Mouse (Mus musculus) CH12.LX (cell line): Measurements from ENCODE around the gene Tbl2. TPM values are rescaled to one million over a fixed set of nuclear protein-coding genes. Genes with fewer than 3 reads are reported as not detected.

Experiments used
- DNase-seq: peaks from one replicate; pipeline ENCODE4 v3.0.0-alpha.2; 2013; ENCODE audit errors: extremely low read depth
- H3K27ac ChIP-seq: 2 replicates; pipeline ENCODE4 v1.5.1; 2012; ENCODE audit warnings: low read depth, mild to moderate bottlenecking, control low read depth, moderate library complexity; ENCODE audit not compliant: insufficient read depth
- H3K27me3 ChIP-seq: replicated peaks from 2 replicates; pipeline ENCODE3; 2012; ENCODE audit warnings: inconsistent platforms
- H3K36me3 ChIP-seq, 2 experiments: replicated peaks in 1 of 2; 2 replicates each; pipeline versions ENCODE3 to v1.6.1; 2012; ENCODE audit warnings: inconsistent platforms in 1 of 2, low read length in 1 of 2, mild to moderate bottlenecking in 1 of 2, mixed read lengths in 1 of 2, moderate library complexity in 1 of 2; ENCODE audit not compliant: control insufficient read depth in 1 of 2, insufficient read depth in 1 of 2
- H3K4me1 ChIP-seq, 2 experiments: 2 replicates each; pipeline ENCODE4 v1.6.1; 2012; ENCODE audit warnings: inconsistent platforms in 1 of 2, moderate library complexity in 1 of 2; ENCODE audit not compliant: insufficient read depth in 2 of 2, control insufficient read depth in 1 of 2
- H3K4me2 ChIP-seq: 2 replicates; pipeline ENCODE4 v1.6.1; 2012; ENCODE audit warnings: low read depth, mild to moderate bottlenecking, control low read depth; ENCODE audit not compliant: poor library complexity, insufficient read depth, severe bottlenecking
- H3K4me3 ChIP-seq, 3 experiments: fragments of 150-350 bp in 1 of 3; sonication (generic) in 1 of 3; replicated peaks in 1 of 3; 2 replicates each; pipeline versions ENCODE3 to v1.5.1; 2011 to 2012; ENCODE audit warnings: low read depth in 2 of 3, low read length in 2 of 3, mild to moderate bottlenecking in 2 of 3, moderate library complexity in 2 of 3, control low read depth in 1 of 3, improper control_type of control experiment in 1 of 3, inconsistent platforms in 1 of 3, mixed read lengths in 1 of 3; ENCODE audit not compliant: poor library complexity in 1 of 3
- H3K79me2 ChIP-seq: replicated peaks from 2 replicates; pipeline ENCODE4 v1.6.1; 2012; ENCODE audit warnings: mild to moderate bottlenecking, moderate library complexity; ENCODE audit not compliant: control insufficient read depth, poor library complexity, insufficient read depth, severe bottlenecking; ENCODE audit errors: extremely low read depth
- H3K9ac ChIP-seq: 2 replicates; pipeline ENCODE4 v1.6.1; 2012; ENCODE audit warnings: low read depth, mild to moderate bottlenecking, control low read depth, moderate library complexity; ENCODE audit not compliant: insufficient read depth
- H3K9me3 ChIP-seq: replicated peaks from 2 replicates; pipeline ENCODE3; 2012; ENCODE audit warnings: low read length, inconsistent platforms, mixed read lengths
- CTCF ChIP-seq, 2 experiments: IDR thresholded peaks in 1 of 2; conservative IDR thresholded peaks in 1 of 2; 2 replicates each; pipeline ENCODE4 v1.5.1; 2011 to 2012; ENCODE audit warnings: low read depth in 2 of 2, low read length in 2 of 2, improper control_type of control experiment in 1 of 2, inconsistent platforms in 1 of 2, mild to moderate bottlenecking in 1 of 2, moderate library complexity in 1 of 2
- E2F4 ChIP-seq: IDR thresholded peaks from 2 replicates; pipeline ENCODE4 v1.6.1; 2011; ENCODE audit warnings: low read depth, low read length, improper control_type of control experiment; ENCODE audit not compliant: insufficient replicate concordance
- EP300 ChIP-seq: IDR thresholded peaks from 2 replicates; pipeline ENCODE4 v1.6.1; 2011; ENCODE audit warnings: low read length, improper control_type of control experiment
- JUN ChIP-seq: IDR thresholded peaks from 2 replicates; pipeline ENCODE4 v1.6.1; 2011; ENCODE audit warnings: low read depth, mild to moderate bottlenecking, low read length, improper control_type of control experiment, moderate library complexity; ENCODE audit not compliant: insufficient read depth
- MAZ ChIP-seq: IDR thresholded peaks from 2 replicates; pipeline ENCODE4 v1.6.1; 2012; ENCODE audit warnings: low read depth, mild to moderate bottlenecking, inconsistent platforms, low read length, improper control_type of control experiment, moderate library complexity
- MXI1 ChIP-seq: IDR thresholded peaks from 2 replicates; pipeline ENCODE4 v1.6.1; 2011; ENCODE audit warnings: mild to moderate bottlenecking, low read depth, low read length, improper control_type of control experiment
- MYC ChIP-seq: IDR thresholded peaks from 2 replicates; pipeline ENCODE4 v1.6.1; 2011; ENCODE audit warnings: low read depth, mild to moderate bottlenecking, improper control_type of control experiment, low read length
- NELFE ChIP-seq: IDR thresholded peaks from 2 replicates; pipeline ENCODE4 v1.6.1; 2011; ENCODE audit warnings: low read depth, low read length, improper control_type of control experiment
- RAD21 ChIP-seq: IDR thresholded peaks from 2 replicates; pipeline ENCODE4 v1.6.1; 2011; ENCODE audit warnings: low read depth, mild to moderate bottlenecking, low read length, improper control_type of control experiment, moderate library complexity
- SIN3A ChIP-seq: IDR thresholded peaks from 2 replicates; pipeline ENCODE4 v1.6.1; 2012; ENCODE audit warnings: low read length, improper control_type of control experiment, inconsistent platforms
- SMC3 ChIP-seq: IDR thresholded peaks from 2 replicates; pipeline ENCODE4 v1.6.1; 2011; ENCODE audit warnings: low read depth, low read length, improper control_type of control experiment
- dilution Hi-C: fragments of 300-500 bp; cut with MboI; formaldehyde crosslinking; loops from 2 replicates; pipeline ENCODE4 v1.14.3; 2020; ENCODE audit warnings: low sequenced_read_pairs; ENCODE audit not compliant: extremely low pct_unique_long_range_greater_than_20kb, extremely low pct_ligation_motif_present
- in situ Hi-C: fragments of 300-500 bp; cut with MboI; formaldehyde crosslinking; loops from 3 replicates; pipeline ENCODE4 v1.14.3; 2019; ENCODE audit warnings: low sequenced_read_pairs, low pct_ligation_motif_present, low pct_unique_long_range_greater_than_20kb, mixed read lengths
- polyA plus RNA-seq: library from polyadenylated mRNA; unstranded; fragments of >175 nt; gene quantifications from 2 replicates; pipeline ENCODE4 v1.2.1, GENCODE M21; 2012; ENCODE audit warnings: low read depth; ENCODE audit not compliant: insufficient read length
- total RNA-seq, 2 experiments: library from RNA; depleted of rRNA; stranded (reverse); fragments of 300-350 nt in 1 of 2; fragments of >200 nt in 1 of 2; gene quantifications; 2 replicates each; pipeline ENCODE4 v1.2.3; 2012 to 2014

Tbl2 gene
- total and polyA plus RNA-seq, 3 experiments: 20.0 to 31.9 (median 24.8) TPM

GRCm38 (mm10) chr5:135189281-135190022, 40.0 kb downstream of the Tbl2 start:
- dilution Hi-C loops: no loop called here
- TF ChIP-seq SIN3A (peak; percentile 45; the same call in 1 of the 2 replicates), NELFE (no peak), MXI1 (0 out of 2 replicates have a peak, but pooled peaks have one; percentile 21), EP300 (no peak)
- no peaks in the 10 kb centered on the region for H3K27me3 ChIP-seq
- peaks cover 0 to 51% of the 10 kb centered on the region in 2 experiments; a peak in 2 of 4 replicates for H3K4me1 ChIP-seq
- H3K9me3 ChIP-seq: peaks cover 5% of the 10 kb centered on the region
- peaks cover 72% of the 10 kb centered on the region for H3K79me2 ChIP-seq
- peak overlapping the region; percentile 82 for H3K9ac ChIP-seq
- H3K27ac ChIP-seq: no peak overlapping the region
- in situ Hi-C loops: no loop called here
- H3K4me3 ChIP-seq: peak overlapping the region; percentile 48 to 97 (median 92)
- H3K4me2 ChIP-seq: peak overlapping the region; percentile 91
- DNase-seq: no peak
- peaks cover 4 to 35% of the 10 kb centered on the region in 2 experiments for H3K36me3 ChIP-seq

DNA sequence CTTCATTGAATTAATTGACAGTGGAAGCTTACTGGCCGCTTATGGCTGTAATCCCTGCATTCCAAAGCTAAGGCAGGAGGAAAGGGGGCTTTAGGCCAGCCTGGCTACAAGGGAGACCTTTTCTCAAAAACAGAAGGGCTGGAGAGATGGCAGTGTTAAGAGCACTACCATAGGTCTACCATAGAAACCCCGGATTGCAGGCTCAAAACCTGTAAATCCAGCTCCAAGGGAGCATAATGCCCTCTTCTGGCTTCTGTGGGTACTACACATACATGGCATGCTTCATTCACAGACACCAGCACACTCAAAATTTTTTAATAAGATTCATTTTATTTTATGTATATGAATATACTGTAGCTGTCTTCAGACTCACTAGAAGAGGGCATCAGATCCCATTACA, 42.2 kb downstream of the Tbl2 start:
- Histone ChIP-seq H3K9ac (no peak overlapping the region), H3K4me3 (no peak overlapping the region), H3K4me2 (no peak overlapping the region), H3K27me3 (no peaks in the 10 kb centered on the region), H3K9me3 (no peaks in the 10 kb centered on the region), H3K4me1 (peaks cover 0 to 58% of the 10 kb centered on the region in 2 experiments; a peak in 2 of 4 replicates), H3K27ac (no peak overlapping the region), H3K36me3 (peaks cover 14 to 54% of the 10 kb centered on the region in 2 experiments), H3K79me2 (peaks cover 91% of the 10 kb centered on the region)
- DNase-seq: peak; percentile 84
- in situ Hi-C loops (no loop called here), dilution Hi-C loops (no loop called here)
- TF ChIP-seq MAZ: no peak
- peak; percentile 54; the same call in 1 of the 2 replicates for TF ChIP-seq MYC
- TF ChIP-seq RAD21: peak; percentile 54
- TF ChIP-seq CTCF (conservative IDR thresholded peaks at IDR 0.05 in 1 of 2, IDR thresholded peaks at IDR 0.05 in 1 of 2; ENCODE audit: low read depth in 2 of 2, low read length in 2 of 2): peak; percentile 72 to 77
- no peak for TF ChIP-seq E2F4
- peak; percentile 48 for TF ChIP-seq SMC3
- TF ChIP-seq, all 38 proteins: peak for 4

GRCm38 (mm10) chr5:135192431-135192830, 43.0 kb downstream of the Tbl2 start:
- dilution Hi-C loops: no loop called here

More at GRCm38 (mm10) chr5:135192431-135192830, 43.0 kb downstream of the Tbl2 start:
- in situ Hi-C loops: no loop called here
- no peak overlapping the region for H3K27ac ChIP-seq
- no peak overlapping the region; the same call in 1 of the 2 replicates for H3K4me2 ChIP-seq
- 0 out of 2 replicates have a peak, but pooled peaks have one; percentile 10 for TF ChIP-seq EP300
- TF ChIP-seq SIN3A: 0 out of 2 replicates have a peak, but pooled peaks have one; percentile 26
- TF ChIP-seq JUN: no peak
- TF ChIP-seq, all 38 proteins: peak for 2
- H3K9ac ChIP-seq: no peak overlapping the region
- no peak overlapping the region for H3K4me3 ChIP-seq
- H3K4me1 ChIP-seq: peaks cover 0 to 58% of the 10 kb centered on the region in 2 experiments; a peak in 2 of 4 replicates
- H3K27me3 ChIP-seq: no peaks in the 10 kb centered on the region
- peaks cover 14 to 60% of the 10 kb centered on the region in 2 experiments for H3K36me3 ChIP-seq
- no peak for DNase-seq
- H3K79me2 ChIP-seq: peaks cover 95% of the 10 kb centered on the region
- no peaks in the 10 kb centered on the region for H3K9me3 ChIP-seq
